Comparison of ENCODE assay signal across 8 mouse cellular contexts in the genomic region with DNA sequence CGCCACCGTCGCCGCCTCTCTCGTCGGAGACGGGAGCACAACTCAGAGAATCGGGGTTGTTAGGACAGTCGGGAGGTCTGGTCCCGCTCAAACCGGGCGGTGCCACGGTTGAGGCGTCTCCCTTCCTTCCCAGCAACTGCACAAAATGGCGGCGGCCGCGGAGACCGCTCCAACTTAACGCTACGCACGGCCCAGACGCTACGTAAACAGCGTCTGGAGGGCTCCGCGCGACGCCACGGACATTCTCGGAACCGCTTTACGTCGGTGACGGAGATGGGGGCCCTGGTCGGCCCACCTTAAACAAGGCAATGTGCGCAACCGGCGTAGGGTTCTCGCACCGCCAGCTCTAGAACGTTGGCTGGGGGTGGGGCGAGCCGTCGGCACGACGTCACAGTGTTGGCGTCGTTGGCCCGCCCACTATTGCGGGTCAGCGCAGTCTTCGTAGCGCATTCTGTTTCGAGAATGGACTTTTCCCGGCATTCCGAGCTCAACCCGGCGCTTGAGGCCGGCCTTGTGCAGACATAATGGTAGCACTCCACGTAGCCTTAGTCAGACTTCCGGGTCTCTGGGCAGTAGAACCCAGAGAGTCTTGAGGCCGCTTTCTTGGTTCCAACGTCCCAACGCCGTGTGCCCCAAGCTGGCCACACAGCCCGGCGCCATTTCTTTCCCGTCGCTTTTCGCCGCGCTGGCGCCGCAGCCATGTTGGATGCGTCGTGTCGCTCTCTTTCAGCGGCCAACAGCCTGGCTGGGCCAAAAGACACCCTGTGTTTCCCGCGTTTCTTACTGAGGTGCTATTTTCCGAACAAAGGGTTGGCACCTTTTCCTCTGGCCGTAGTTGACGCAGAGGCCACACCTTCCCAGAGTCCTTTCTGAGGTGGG. TPM values are rescaled to one million over a fixed set of nuclear protein-coding genes. Genes with fewer than 3 reads are reported as not detected.
DNase-seq lines count a peak whose midpoint lies in the region; ATAC-seq and TF ChIP-seq lines count a peak whose summit lies in the region.

Gene Ddx17, minus strand, starts transcription at position 332 of the 879 bp plus-strand sequence.

- peak within 1 kb of the TSS; percentile 89 for H3K9ac ChIP-seq in ES-Bruce4 (ENCODE audit: low read depth, poor library complexity, severe bottlenecking)
- H3K9ac ChIP-seq in forebrain, embryonic 14.5 days (ENCODE audit: low read length), result peak within 1 kb of the TSS; percentile 98
- peak within 1 kb of the TSS; percentile 97 for H3K9ac ChIP-seq in neural tube, embryonic 15.5 days (replicated peaks)

- peak; percentile 58 for TF ChIP-seq POLR2A in ES-Bruce4 (IDR thresholded peaks at IDR 0.05; ENCODE audit: insufficient read depth, low read length)

- peak within 1 kb of the TSS; percentile 79 for H3K4me2 ChIP-seq in forebrain, embryonic 14.5 days (ENCODE audit: low read length)
- peak within 1 kb of the TSS; percentile 69 for H3K4me2 ChIP-seq in neural tube, embryonic 15.5 days

- H3K4me3 ChIP-seq in ES-Bruce4 (ENCODE audit: low read depth, low read length), result peak within 1 kb of the TSS; percentile 80
- peak within 1 kb of the TSS; percentile 92 for H3K4me3 ChIP-seq in forebrain, embryonic 14.5 days (ENCODE audit: low read depth, low read length)
- peak within 1 kb of the TSS; percentile 84 for H3K4me3 ChIP-seq in neural tube, embryonic 15.5 days (replicated peaks)

- H3K27me3 ChIP-seq in ES-Bruce4 (ENCODE audit: control insufficient read depth, insufficient read depth, low read length, poor library complexity, severe bottlenecking), result no peaks in the 10 kb centered on the region
- H3K27me3 ChIP-seq in forebrain, embryonic 14.5 days (replicated peaks; ENCODE audit: control insufficient read depth, insufficient read depth, low read length), result no peaks in the 10 kb centered on the region
- H3K27me3 ChIP-seq in neural tube, embryonic 15.5 days (replicated peaks), result no peaks in the 10 kb centered on the region

- H3K27ac ChIP-seq in ES-Bruce4 (ENCODE audit: insufficient read depth, low read length), result peak within 1 kb of the TSS; percentile 70
- peak within 1 kb of the TSS; percentile 98 for H3K27ac ChIP-seq in forebrain, embryonic 14.5 days (ENCODE audit: low read depth, low read length)
- peak within 1 kb of the TSS; percentile 99 for H3K27ac ChIP-seq in neural tube, embryonic 15.5 days (replicated peaks)

- intact Hi-C loops in heart, postnatal 14 days (cut with DNase I), result loop anchor here (5.0 kb wide), 1 partner anchor 34 kb away; no protein-coding TSS in a partner anchor

- no peak for TF ChIP-seq CTCF in ES-Bruce4 (IDR thresholded peaks at IDR 0.05; ENCODE audit: low read depth, low read length)

- TF ChIP-seq EP300 in ES-Bruce4 (IDR thresholded peaks at IDR 0.05; ENCODE audit: insufficient read depth, low read depth, low read length), result 0 out of 2 replicates have a peak, but pooled peaks have one; percentile 3

- ATAC-seq in cerebellum, adult (ENCODE audit: insufficient number of reproducible peaks, low FRiP score, low TSS enrichment), result peak; percentile 94
- ATAC-seq in forebrain, embryonic 14.5 days, result peak; percentile 98
- ATAC-seq in neural tube, embryonic 15.5 days (ENCODE audit: low FRiP score), result peak; percentile 98

- H3K4me1 ChIP-seq in ES-Bruce4 (ENCODE audit: control insufficient read depth, insufficient read depth, low read length), result no peaks in the 10 kb centered on the region
- H3K4me1 ChIP-seq in forebrain, embryonic 14.5 days (ENCODE audit: control insufficient read depth, insufficient read depth, low read length), result peaks cover 21% of the 10 kb centered on the region
- peaks cover 27% of the 10 kb centered on the region for H3K4me1 ChIP-seq in neural tube, embryonic 15.5 days

- peak; percentile 98 for DNase-seq in forebrain, embryonic 14.5 days (ENCODE audit: low spot score)
- peak; percentile 98 to 99 for DNase-seq in heart, postnatal 14 days
- DNase-seq in layer of hippocampus, adult 11-12 months (ENCODE audit: low spot score), result peak; percentile 98
- DNase-seq in lung, adult 18-20 months, result peak; percentile 97
- peak; percentile 97 for DNase-seq in testis, postnatal 14 days (ENCODE audit: low spot score)

- no peaks in the 10 kb centered on the region for H3K9me3 ChIP-seq in ES-Bruce4 (replicated peaks; ENCODE audit: control insufficient read depth, insufficient read depth, low read length, poor library complexity, severe bottlenecking)
- no peaks in the 10 kb centered on the region for H3K9me3 ChIP-seq in forebrain, embryonic 14.5 days (replicated peaks; ENCODE audit: control insufficient read depth, low read length)
- H3K9me3 ChIP-seq in neural tube, embryonic 15.5 days (replicated peaks), result no peaks in the 10 kb centered on the region

- 3% methylated on average over 82 of the region's 84 CpGs for WGBS in forebrain, embryonic 14.5 days
- WGBS in neural tube, embryonic 15.5 days, result 1% methylated on average over 84 of the region's 84 CpGs

- peaks cover 30% of the 10 kb centered on the region for H3K36me3 ChIP-seq in ES-Bruce4 (ENCODE audit: control insufficient read depth, insufficient read depth, low read length, poor library complexity, severe bottlenecking)
- peaks cover 34% of the 10 kb centered on the region for H3K36me3 ChIP-seq in forebrain, embryonic 14.5 days (ENCODE audit: control insufficient read depth, insufficient read depth, low read length)
- peaks cover 25% of the 10 kb centered on the region for H3K36me3 ChIP-seq in neural tube, embryonic 15.5 days

RNA-seq across cellular contexts. Expression of gene Ddx17, which starts in this region (rescaled TPM):
- polyA plus RNA-seq in ES-Bruce4 (2011; ENCODE audit: insufficient read depth, insufficient read length, low read depth, missing spikeins), result 375 and 392 TPM in 2 replicates
- polyA plus RNA-seq in forebrain, embryonic 14.5 days (2014; fragmentation: Nextera tagmentation; extraction: Ambion mirVana), result 88.7 and 97.1 TPM in 2 replicates
- 100 to 1,000 TPM; 156 to 161 TPM for total RNA-seq in heart, postnatal 14 days (2021)
- polyA plus RNA-seq in neural tube, embryonic 15.5 days (2015; fragmentation: Nextera tagmentation; extraction: Ambion mirVana), result 47.9 and 49.6 TPM in 2 replicates

Comparison
In these comparisons a context has a peak if more than half of its experiments do, and no peak if none do; other contexts are left out.
1. Peak in every context shown above with its lines: DNase-seq, ATAC-seq, H3K4me3 ChIP-seq and H3K27ac ChIP-seq.